Mouse (Mus musculus) embryonic facial prominence, embryonic 11.5 days (tissue): ENCODE measurements at regions not wholly inside any gene's neighbourhood (a gene's known extent, or its start where the extent isn't known, plus 50 kb on each side); places are given as distances from the start of the nearest gene placed in this dataset.

Experiments used
- ATAC-seq: fragments of 200-750 bp; cut with Nextera tagmentation; replicated peaks from 2 replicates; pipeline ENCODE4 v1.8.0; 2017; ENCODE audit warnings: low read depth; ENCODE audit not compliant: insufficient number of reproducible peaks, low FRiP score, low TSS enrichment
- DNase-seq: peaks from one replicate; pipeline ENCODE4 v3.0.0-alpha.2; 2015; ENCODE audit warnings: low spot score
- H3K27ac ChIP-seq: fragments of 300-500 bp; sonication (generic); replicated peaks from 2 replicates; pipeline ENCODE4 v1.5.1; 2014; ENCODE audit warnings: mild to moderate bottlenecking, low read depth, low read length, control low read depth
- H3K27me3 ChIP-seq: fragments of 300-500 bp; sonication (generic); 2 replicates; pipeline ENCODE4 v1.6.1; 2014; ENCODE audit warnings: mild to moderate bottlenecking, low read length, moderate library complexity, mixed read lengths; ENCODE audit not compliant: control insufficient read depth, insufficient read depth
- H3K36me3 ChIP-seq: fragments of 300-500 bp; sonication (generic); replicated peaks from 2 replicates; pipeline ENCODE4 v1.6.1; 2014; ENCODE audit warnings: low read depth, mild to moderate bottlenecking, low read length, moderate library complexity, mixed read lengths; ENCODE audit not compliant: control insufficient read depth, insufficient read depth
- H3K4me1 ChIP-seq: fragments of 300-500 bp; sonication (generic); 2 replicates; pipeline ENCODE4 v1.6.1; 2014; ENCODE audit warnings: low read length, mixed read lengths; ENCODE audit not compliant: control insufficient read depth, insufficient read depth
- H3K4me2 ChIP-seq: fragments of 300-500 bp; sonication (generic); 2 replicates; pipeline ENCODE4 v1.6.1; 2014; ENCODE audit warnings: low read depth, mild to moderate bottlenecking, control low read depth, low read length, moderate library complexity
- H3K4me3 ChIP-seq: fragments of 300-500 bp; sonication (generic); 2 replicates; pipeline ENCODE4 v1.5.1; 2014; ENCODE audit warnings: low read depth, low read length, control low read depth
- H3K9ac ChIP-seq: fragments of 300-500 bp; sonication (generic); replicated peaks from 2 replicates; pipeline ENCODE4 v1.6.1; 2014; ENCODE audit warnings: mild to moderate bottlenecking, control low read depth, low read length
- H3K9me3 ChIP-seq: fragments of 300-500 bp; sonication (generic); replicated peaks from 2 replicates; pipeline ENCODE4 v1.6.1; 2016; ENCODE audit warnings: mild to moderate bottlenecking, low read length, inconsistent platforms, mixed read lengths; ENCODE audit not compliant: control insufficient read depth
- WGBS: fragments of 180-500 bp; shearing (Covaris S2); extraction: QIAGEN DNeasy Blood & Tissue Kit; methylation state at CpG from one replicate; pipeline ENCODE4 v1.1.7; 2014; 5-methylcytosine and 5-hydroxymethylcytosine counted together

- ATAC-seq, result no peak
Measured at GRCm38 (mm10) chr16:73613017-73613416, 798.6 kb downstream of the Robo2 start.

GRCm38 (mm10) chr16:73591421-73591820 lies 820.2 kb downstream of the Robo2 start:
- DNase-seq (no peak), ATAC-seq (no peak)
- H3K4me1 ChIP-seq, result no peaks in the 10 kb centered on the region
- no peaks in the 10 kb centered on the region for H3K27me3 ChIP-seq
- H3K9me3 ChIP-seq, result no peaks in the 10 kb centered on the region
- H3K4me3 ChIP-seq, result no peak overlapping the region
- no peaks in the 10 kb centered on the region for H3K36me3 ChIP-seq
- no peak overlapping the region for H3K27ac ChIP-seq
- no peak overlapping the region for H3K9ac ChIP-seq
- no peak overlapping the region for H3K4me2 ChIP-seq
- WGBS, result 77% methylated on average over 2 of the region's 2 CpGs

More at GRCm38 (mm10) chr16:73613017-73613416, 798.6 kb downstream of the Robo2 start:
- Histone ChIP-seq H3K9me3 (no peaks in the 10 kb centered on the region), H3K4me3 (no peak overlapping the region), H3K4me1 (no peaks in the 10 kb centered on the region), H3K27ac (no peak overlapping the region), H3K9ac (no peak overlapping the region), H3K27me3 (no peaks in the 10 kb centered on the region), H3K4me2 (no peak overlapping the region), H3K36me3 (no peaks in the 10 kb centered on the region)
- DNase-seq, result no peak
- WGBS, result 90% methylated on average over 9 of the region's 9 CpGs

GRCm38 (mm10) chr16:73561216-73561615 lies 850.4 kb downstream of the Robo2 start:
- WGBS, result 70% methylated on average over 7 of the region's 7 CpGs
- Histone ChIP-seq H3K9ac (no peak overlapping the region), H3K4me1 (no peaks in the 10 kb centered on the region), H3K4me3 (no peak overlapping the region), H3K36me3 (no peaks in the 10 kb centered on the region), H3K27ac (no peak overlapping the region), H3K4me2 (no peak overlapping the region), H3K9me3 (no peaks in the 10 kb centered on the region), H3K27me3 (no peaks in the 10 kb centered on the region)
- ATAC-seq, result no peak
- DNase-seq, result no peak

GRCm38 (mm10) chr16:73556940-73557339 lies 854.7 kb downstream of the Robo2 start:
- DNase-seq (no peak), ATAC-seq (no peak)
- H3K36me3 ChIP-seq, result no peaks in the 10 kb centered on the region
- H3K4me2 ChIP-seq, result no peak overlapping the region
- 87% methylated on average over 4 of the region's 4 CpGs for WGBS
- H3K9me3 ChIP-seq, result no peaks in the 10 kb centered on the region
- H3K9ac ChIP-seq, result no peak overlapping the region
- no peaks in the 10 kb centered on the region for H3K4me1 ChIP-seq
- H3K4me3 ChIP-seq, result no peak overlapping the region
- H3K27me3 ChIP-seq, result no peaks in the 10 kb centered on the region
- no peak overlapping the region for H3K27ac ChIP-seq

GRCm38 (mm10) chr16:73543651-73544050 lies 868.0 kb downstream of the Robo2 start:
- Histone ChIP-seq H3K4me2 (no peak overlapping the region), H3K36me3 (no peaks in the 10 kb centered on the region), H3K4me1 (no peaks in the 10 kb centered on the region), H3K4me3 (no peak overlapping the region), H3K9me3 (no peaks in the 10 kb centered on the region), H3K27me3 (no peaks in the 10 kb centered on the region), H3K9ac (no peak overlapping the region), H3K27ac (no peak overlapping the region)
- no peak for DNase-seq
- WGBS, result 84% methylated on average over 3 of the region's 3 CpGs
- no peak for ATAC-seq

- 73% methylated on average over 7 of the region's 7 CpGs for WGBS
- Histone ChIP-seq H3K9me3 (no peaks in the 10 kb centered on the region), H3K4me3 (no peak overlapping the region), H3K27me3 (no peaks in the 10 kb centered on the region), H3K9ac (no peak overlapping the region), H3K4me1 (no peaks in the 10 kb centered on the region), H3K27ac (no peak overlapping the region), H3K36me3 (no peaks in the 10 kb centered on the region), H3K4me2 (no peak overlapping the region)
- DNase-seq (peak; percentile 10), ATAC-seq (no peak)
Measured at GRCm38 (mm10) chr16:73538040-73538439, 873.6 kb downstream of the Robo2 start.

- Histone ChIP-seq H3K27ac (no peak overlapping the region), H3K4me3 (no peak overlapping the region), H3K9me3 (no peaks in the 10 kb centered on the region), H3K9ac (no peak overlapping the region), H3K27me3 (no peaks in the 10 kb centered on the region), H3K4me2 (no peak overlapping the region), H3K4me1 (no peaks in the 10 kb centered on the region), H3K36me3 (no peaks in the 10 kb centered on the region)
- WGBS, result 93% methylated on average over 7 of the region's 7 CpGs
- no peak for ATAC-seq
- no peak for DNase-seq
Measured at GRCm38 (mm10) chr16:73537541-73537940, 874.1 kb downstream of the Robo2 start.

GRCm38 (mm10) chr16:73530191-73530590 lies 881.4 kb downstream of the Robo2 start:
- Histone ChIP-seq H3K4me3 (no peak overlapping the region), H3K9me3 (no peaks in the 10 kb centered on the region), H3K27ac (no peak overlapping the region), H3K27me3 (no peaks in the 10 kb centered on the region), H3K4me2 (no peak overlapping the region), H3K9ac (no peak overlapping the region), H3K36me3 (no peaks in the 10 kb centered on the region), H3K4me1 (no peaks in the 10 kb centered on the region)
- DNase-seq (no peak), ATAC-seq (no peak)
- 69% methylated on average over 10 of the region's 10 CpGs for WGBS
